Mouse (Mus musculus): ENCODE results near the gene Epha2. TPM values are rescaled to one million over a fixed set of nuclear protein-coding genes. Genes with fewer than 3 reads are reported as not detected.
A peak's percentile ranks its signal among the peaks of the same experiment; 100 is the strongest.

Epha2 gene
- polyA plus RNA-seq, 1 experiment from 2014 or later = 11.8 TPM

GRCm38 (mm10) chr4:141306057-141306456, 5.0 kb downstream of the Epha2 start:
- ATAC-seq (ENCODE audit: low read depth) = no peak
- Histone ChIP-seq H3K27ac (ENCODE audit: low read length) (no peak overlapping the region), H3K9me3 (ENCODE audit: control insufficient read depth, low read length) (no peaks in the 10 kb centered on the region), H3K9ac (ENCODE audit: low read length) (0 out of 2 replicates have a peak overlapping the region, but pooled peaks have one; percentile 21), H3K4me2 (ENCODE audit: low read depth, low read length) (no peak overlapping the region), H3K36me3 (ENCODE audit: control insufficient read depth, insufficient read depth, low read length) (peaks cover 5% of the 10 kb centered on the region; the same call in 1 of the 2 replicates), H3K4me3 (ENCODE audit: low read length) (no peak overlapping the region), H3K27me3 (ENCODE audit: control insufficient read depth, insufficient read depth, low read depth, low read length) (peaks cover 2% of the 10 kb centered on the region; the same call in 1 of the 2 replicates), H3K4me1 (replicated peaks; ENCODE audit: control insufficient read depth, insufficient read depth, low read length) (peaks cover 33% of the 10 kb centered on the region)
- 50% methylated on average over 8 of the region's 8 CpGs for WGBS

- peaks cover under 1% of the 10 kb centered on the region; the same call in 1 of the 2 replicates for H3K27me3 ChIP-seq (ENCODE audit: control insufficient read depth, insufficient read depth, low read depth, low read length)
- H3K9me3 ChIP-seq (ENCODE audit: control insufficient read depth, low read length) = no peaks in the 10 kb centered on the region
- H3K27ac ChIP-seq (ENCODE audit: low read length) = no peak overlapping the region
- no peak for ATAC-seq (ENCODE audit: low read depth)
- 94% methylated on average over 22 of the region's 22 CpGs for WGBS
- H3K4me2 ChIP-seq (ENCODE audit: low read depth, low read length) = no peak overlapping the region
- H3K9ac ChIP-seq (ENCODE audit: low read length) = no peak overlapping the region
- peaks cover 56% of the 10 kb centered on the region for H3K4me1 ChIP-seq (replicated peaks; ENCODE audit: control insufficient read depth, insufficient read depth, low read length)
- no peak overlapping the region for H3K4me3 ChIP-seq (ENCODE audit: low read length)
- peaks cover 5% of the 10 kb centered on the region; the same call in 1 of the 2 replicates for H3K36me3 ChIP-seq (ENCODE audit: control insufficient read depth, insufficient read depth, low read length)
Measured at GRCm38 (mm10) chr4:141308381-141308780, 7.3 kb downstream of the Epha2 start.

GRCm38 (mm10) chr4:141308857-141309772, 8.1 kb downstream of the Epha2 start:
- peaks cover 62% of the 10 kb centered on the region for H3K4me1 ChIP-seq (replicated peaks; ENCODE audit: control insufficient read depth, insufficient read depth, low read length)
- no peak overlapping the region; the same call in 1 of the 2 replicates for H3K9ac ChIP-seq (ENCODE audit: low read length)
- 83% methylated on average over 34 of the region's 34 CpGs for WGBS
- no peak for ATAC-seq (ENCODE audit: low read depth)
- peaks cover 5% of the 10 kb centered on the region; the same call in 1 of the 2 replicates for H3K36me3 ChIP-seq (ENCODE audit: control insufficient read depth, insufficient read depth, low read length)
- H3K27me3 ChIP-seq (ENCODE audit: control insufficient read depth, insufficient read depth, low read depth, low read length) = no peaks in the 10 kb centered on the region
- peak overlapping the region; percentile 85 for H3K27ac ChIP-seq (ENCODE audit: low read length)
- H3K4me2 ChIP-seq (ENCODE audit: low read depth, low read length) = no peak overlapping the region
- H3K4me3 ChIP-seq (ENCODE audit: low read length) = no peak overlapping the region
- H3K9me3 ChIP-seq (ENCODE audit: control insufficient read depth, low read length) = no peaks in the 10 kb centered on the region

GRCm38 (mm10) chr4:141309773-141310145, 8.7 kb downstream of the Epha2 start:
- Histone ChIP-seq H3K4me3 (ENCODE audit: low read length) (no peak overlapping the region), H3K36me3 (ENCODE audit: control insufficient read depth, insufficient read depth, low read length) (peaks cover 5% of the 10 kb centered on the region; the same call in 1 of the 2 replicates), H3K27ac (ENCODE audit: low read length) (peak overlapping the region; percentile 85), H3K27me3 (ENCODE audit: control insufficient read depth, insufficient read depth, low read depth, low read length) (no peaks in the 10 kb centered on the region), H3K9me3 (ENCODE audit: control insufficient read depth, low read length) (no peaks in the 10 kb centered on the region), H3K4me1 (replicated peaks; ENCODE audit: control insufficient read depth, insufficient read depth, low read length) (peaks cover 68% of the 10 kb centered on the region), H3K4me2 (ENCODE audit: low read depth, low read length) (0 out of 2 replicates have a peak overlapping the region, but pooled peaks have one; percentile 13), H3K9ac (ENCODE audit: low read length) (peak overlapping the region; percentile 30)
- ATAC-seq (ENCODE audit: low read depth) = no peak
- WGBS = 28% methylated on average over 10 of the region's 10 CpGs

GRCm38 (mm10) chr4:141310191-141310606, 9.2 kb downstream of the Epha2 start:
- WGBS = 8% methylated on average over 8 of the region's 8 CpGs
- peak overlapping the region; percentile 13; the same call in 1 of the 2 replicates for H3K4me2 ChIP-seq (ENCODE audit: low read depth, low read length)

GRCm38 (mm10) chr4:141311078-141311477, 10.0 kb downstream of the Epha2 start:
- H3K4me1 ChIP-seq (replicated peaks; ENCODE audit: control insufficient read depth, insufficient read depth, low read length) = peaks cover 62% of the 10 kb centered on the region
- WGBS = 42% methylated on average over 7 of the region's 7 CpGs

More at GRCm38 (mm10) chr4:141310191-141310606, 9.2 kb downstream of the Epha2 start:
- peak overlapping the region; percentile 85 for H3K27ac ChIP-seq (ENCODE audit: low read length)
- peaks cover 5% of the 10 kb centered on the region; the same call in 1 of the 2 replicates for H3K36me3 ChIP-seq (ENCODE audit: control insufficient read depth, insufficient read depth, low read length)
- H3K4me1 ChIP-seq (replicated peaks; ENCODE audit: control insufficient read depth, insufficient read depth, low read length) = peaks cover 67% of the 10 kb centered on the region
- H3K27me3 ChIP-seq (ENCODE audit: control insufficient read depth, insufficient read depth, low read depth, low read length) = no peaks in the 10 kb centered on the region
- H3K9me3 ChIP-seq (ENCODE audit: control insufficient read depth, low read length) = no peaks in the 10 kb centered on the region
- H3K9ac ChIP-seq (ENCODE audit: low read length) = peak overlapping the region; percentile 30
- ATAC-seq (ENCODE audit: low read depth) = peak; percentile 63
- H3K4me3 ChIP-seq (ENCODE audit: low read length) = no peak overlapping the region

GRCm38 (mm10) chr4:141311506-141311905, 10.5 kb downstream of the Epha2 start:
- Histone ChIP-seq H3K36me3 (ENCODE audit: control insufficient read depth, insufficient read depth, low read length) (peaks cover 5% of the 10 kb centered on the region; the same call in 1 of the 2 replicates), H3K27me3 (ENCODE audit: control insufficient read depth, insufficient read depth, low read depth, low read length) (no peaks in the 10 kb centered on the region), H3K4me2 (ENCODE audit: low read depth, low read length) (0 out of 2 replicates have a peak overlapping the region, but pooled peaks have one; percentile 9), H3K9ac (ENCODE audit: low read length) (no peak overlapping the region; the same call in 1 of the 2 replicates), H3K27ac (ENCODE audit: low read length) (peak overlapping the region; percentile 85), H3K4me1 (replicated peaks; ENCODE audit: control insufficient read depth, insufficient read depth, low read length) (peaks cover 59% of the 10 kb centered on the region), H3K4me3 (ENCODE audit: low read length) (no peak overlapping the region), H3K9me3 (ENCODE audit: control insufficient read depth, low read length) (no peaks in the 10 kb centered on the region)
- WGBS = 31% methylated on average over 6 of the region's 6 CpGs
- ATAC-seq (ENCODE audit: low read depth) = no peak

More at GRCm38 (mm10) chr4:141311078-141311477, 10.0 kb downstream of the Epha2 start:
- Histone ChIP-seq H3K27me3 (ENCODE audit: control insufficient read depth, insufficient read depth, low read depth, low read length) (no peaks in the 10 kb centered on the region), H3K4me3 (ENCODE audit: low read length) (no peak overlapping the region), H3K4me2 (ENCODE audit: low read depth, low read length) (peak overlapping the region; percentile 26), H3K9ac (ENCODE audit: low read length) (peak overlapping the region; percentile 7; the same call in 1 of the 2 replicates), H3K27ac (ENCODE audit: low read length) (peak overlapping the region; percentile 85), H3K9me3 (ENCODE audit: control insufficient read depth, low read length) (no peaks in the 10 kb centered on the region), H3K36me3 (ENCODE audit: control insufficient read depth, insufficient read depth, low read length) (peaks cover 5% of the 10 kb centered on the region; the same call in 1 of the 2 replicates)
- 0 out of 2 replicates have a peak, but pooled peaks have one; percentile 11 for ATAC-seq (ENCODE audit: low read depth)

DNA sequence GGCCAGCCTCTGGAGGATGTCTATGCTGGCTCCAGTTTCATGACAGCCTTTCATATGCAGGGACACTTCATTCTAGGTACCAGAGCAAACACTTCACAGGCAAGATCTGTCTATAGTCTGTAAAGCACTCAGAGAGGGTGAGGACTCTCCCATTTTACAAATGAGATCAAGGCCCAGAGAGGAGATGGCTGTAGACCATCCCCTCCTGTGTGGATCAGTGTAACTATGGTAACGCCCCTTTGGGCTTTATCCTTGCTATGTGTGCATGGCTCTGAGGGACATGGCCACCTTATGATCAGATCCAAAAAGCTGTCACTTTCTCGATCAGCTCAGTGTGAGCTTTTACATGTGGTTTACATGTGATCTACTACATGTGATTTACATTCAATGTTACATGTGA, 10.9 kb downstream of the Epha2 start:
- Histone ChIP-seq H3K36me3 (ENCODE audit: control insufficient read depth, insufficient read depth, low read length) (peaks cover 5% of the 10 kb centered on the region; the same call in 1 of the 2 replicates), H3K4me2 (ENCODE audit: low read depth, low read length) (0 out of 2 replicates have a peak overlapping the region, but pooled peaks have one; percentile 9), H3K4me1 (replicated peaks; ENCODE audit: control insufficient read depth, insufficient read depth, low read length) (peaks cover 59% of the 10 kb centered on the region), H3K27me3 (ENCODE audit: control insufficient read depth, insufficient read depth, low read depth, low read length) (no peaks in the 10 kb centered on the region), H3K27ac (ENCODE audit: low read length) (peak overlapping the region; percentile 85), H3K4me3 (ENCODE audit: low read length) (no peak overlapping the region), H3K9me3 (ENCODE audit: control insufficient read depth, low read length) (no peaks in the 10 kb centered on the region), H3K9ac (ENCODE audit: low read length) (no peak overlapping the region; the same call in 1 of the 2 replicates)
- no peak for ATAC-seq (ENCODE audit: low read depth)
- WGBS = 55% methylated on average over 2 of the region's 2 CpGs
